Mouse (Mus musculus): Measurements from ENCODE around the gene Hmg20a.

DNA sequence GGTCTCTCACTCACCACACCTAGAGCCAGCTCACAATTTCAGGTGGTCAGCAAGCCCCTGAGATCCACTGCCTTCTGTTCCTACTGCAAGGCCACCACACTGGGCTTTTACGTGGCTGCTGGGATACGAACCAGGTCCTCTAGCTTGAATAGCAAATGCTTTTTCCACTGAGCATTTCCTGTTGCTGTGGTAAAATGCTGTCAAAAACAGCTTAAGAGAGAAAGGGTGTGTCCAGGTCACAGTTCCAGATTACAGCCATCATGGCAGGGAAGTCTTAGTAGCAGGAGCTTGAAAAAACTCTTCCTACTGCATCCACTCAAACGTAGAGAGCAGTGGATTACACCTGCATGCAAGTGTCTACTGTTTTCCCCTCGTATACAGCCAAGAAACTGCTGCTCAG lies 6.5 kb downstream of the Hmg20a start:
- TF ChIP-seq CTCF (IDR thresholded peaks at IDR 0.05; ENCODE audit: low read depth) (no peak), EP300 (IDR thresholded peaks at IDR 0.05; ENCODE audit: low read depth) (no peak)

All from liver, embryonic 14.5 days (tissue).